Mouse (Mus musculus): ENCODE measurements around the gene Cwc22. TPM values are rescaled to one million over a fixed set of nuclear protein-coding genes. Genes with fewer than 3 reads are reported as not detected.

Gene Cwc22
- polyA plus RNA-seq, 1 experiment, result 4.9 TPM

DNA sequence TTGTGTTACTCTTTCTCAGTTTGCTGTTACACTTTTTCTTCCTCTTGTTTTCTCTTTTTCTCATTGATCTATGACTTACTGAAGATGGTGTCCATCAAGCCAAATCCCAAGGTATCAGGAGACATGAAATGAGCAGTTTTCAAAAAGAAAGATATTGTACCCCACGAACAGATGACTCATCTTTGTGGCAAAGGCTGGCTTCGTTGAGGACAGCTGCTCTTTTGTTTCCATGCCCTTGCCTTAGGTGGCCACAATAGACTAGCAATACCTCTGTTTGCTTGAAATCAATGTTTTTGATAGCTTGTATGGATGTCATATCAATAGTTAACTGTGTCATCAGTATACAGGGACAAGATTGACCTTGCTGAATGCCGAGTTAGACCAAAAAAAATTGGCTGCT, 71.5 kb downstream of the Cwc22 start:
- H3K4me1 ChIP-seq (ENCODE audit: control insufficient read depth), result no peaks in the 10 kb centered on the region
- TF ChIP-seq TAL1 (IDR thresholded peaks at IDR 0.05; ENCODE audit: low read length) (no peak), GATA1 (IDR thresholded peaks at IDR 0.05; ENCODE audit: low read length) (no peak)
- H3K9me3 ChIP-seq (ENCODE audit: control insufficient read depth, low read length), result no peaks in the 10 kb centered on the region
- no peaks in the 10 kb centered on the region for H3K36me3 ChIP-seq (ENCODE audit: control insufficient read depth)
- no peak overlapping the region for H3K4me3 ChIP-seq (replicated peaks)
- no peaks in the 10 kb centered on the region for H3K27me3 ChIP-seq (ENCODE audit: control insufficient read depth)

- H3K4me1 ChIP-seq (ENCODE audit: control insufficient read depth), result no peaks in the 10 kb centered on the region
- no peaks in the 10 kb centered on the region for H3K36me3 ChIP-seq (ENCODE audit: control insufficient read depth)
- TF ChIP-seq TAL1 (IDR thresholded peaks at IDR 0.05; ENCODE audit: low read length), result no peak
- TF ChIP-seq GATA1 (IDR thresholded peaks at IDR 0.05; ENCODE audit: low read length), result no peak
- H3K27me3 ChIP-seq (ENCODE audit: control insufficient read depth), result no peaks in the 10 kb centered on the region
- no peaks in the 10 kb centered on the region for H3K9me3 ChIP-seq (ENCODE audit: control insufficient read depth, low read length)
- H3K4me3 ChIP-seq (replicated peaks), result no peak overlapping the region
Observed at GRCm38 (mm10) chr2:77873806-77874205, 72.4 kb downstream of the Cwc22 start.

GRCm38 (mm10) chr2:77872676-77873075, 73.5 kb downstream of the Cwc22 start:
- no peaks in the 10 kb centered on the region for H3K27me3 ChIP-seq (ENCODE audit: control insufficient read depth)
- H3K36me3 ChIP-seq (ENCODE audit: control insufficient read depth), result no peaks in the 10 kb centered on the region
- no peaks in the 10 kb centered on the region for H3K4me1 ChIP-seq (ENCODE audit: control insufficient read depth)
- no peaks in the 10 kb centered on the region for H3K9me3 ChIP-seq (ENCODE audit: control insufficient read depth, low read length)
- no peak overlapping the region for H3K4me3 ChIP-seq (replicated peaks)
- no peak for TF ChIP-seq GATA1 (IDR thresholded peaks at IDR 0.05; ENCODE audit: low read length)
- TF ChIP-seq TAL1 (IDR thresholded peaks at IDR 0.05; ENCODE audit: low read length), result no peak

- no peak overlapping the region for H3K4me3 ChIP-seq (replicated peaks)
- no peaks in the 10 kb centered on the region for H3K4me1 ChIP-seq (ENCODE audit: control insufficient read depth)
- TF ChIP-seq GATA1 (IDR thresholded peaks at IDR 0.05; ENCODE audit: low read length) (no peak), TAL1 (IDR thresholded peaks at IDR 0.05; ENCODE audit: low read length) (no peak)
- no peaks in the 10 kb centered on the region for H3K27me3 ChIP-seq (ENCODE audit: control insufficient read depth)
- no peaks in the 10 kb centered on the region for H3K9me3 ChIP-seq (ENCODE audit: control insufficient read depth, low read length)
- no peaks in the 10 kb centered on the region for H3K36me3 ChIP-seq (ENCODE audit: control insufficient read depth)
Observed at GRCm38 (mm10) chr2:77871146-77871545, 75.0 kb downstream of the Cwc22 start.

GRCm38 (mm10) chr2:77869729-77870280, 76.4 kb downstream of the Cwc22 start:
- Histone ChIP-seq H3K4me3 (replicated peaks) (no peak overlapping the region), H3K9me3 (ENCODE audit: control insufficient read depth, low read length) (no peaks in the 10 kb centered on the region; the same call in 1 of the 2 replicates), H3K36me3 (ENCODE audit: control insufficient read depth) (no peaks in the 10 kb centered on the region), H3K4me1 (ENCODE audit: control insufficient read depth) (no peaks in the 10 kb centered on the region), H3K27me3 (ENCODE audit: control insufficient read depth) (no peaks in the 10 kb centered on the region)
- TF ChIP-seq GATA1 (IDR thresholded peaks at IDR 0.05; ENCODE audit: low read length) (peak; percentile 18; the same call in 1 of the 2 replicates), TAL1 (IDR thresholded peaks at IDR 0.05; ENCODE audit: low read length) (no peak; the same call in 1 of the 3 replicates)

DNA sequence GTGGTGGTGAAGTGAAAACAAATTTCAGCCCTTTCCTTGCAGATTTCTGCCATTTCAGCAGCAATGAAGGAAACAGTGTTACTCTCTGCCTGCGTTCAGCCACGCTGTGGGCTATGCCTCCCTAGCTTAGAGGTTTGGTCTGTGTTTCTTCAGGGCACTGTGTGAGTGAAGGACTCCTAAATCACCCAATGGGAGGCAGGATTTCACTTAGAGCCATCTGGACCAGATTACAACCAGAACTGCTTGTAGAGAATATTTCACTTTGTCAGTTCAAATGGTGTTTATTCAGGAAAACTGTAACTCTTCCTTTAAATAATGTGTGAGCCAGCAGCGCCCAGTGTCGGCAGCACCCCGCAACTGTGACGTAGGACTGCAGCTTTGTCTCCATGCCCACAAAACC, 82.2 kb downstream of the Cwc22 start:
- Histone ChIP-seq H3K4me3 (replicated peaks) (no peak overlapping the region), H3K36me3 (ENCODE audit: control insufficient read depth) (no peaks in the 10 kb centered on the region), H3K27me3 (ENCODE audit: control insufficient read depth) (no peaks in the 10 kb centered on the region), H3K4me1 (ENCODE audit: control insufficient read depth) (no peaks in the 10 kb centered on the region), H3K9me3 (ENCODE audit: control insufficient read depth, low read length) (peaks cover 13% of the 10 kb centered on the region)
- TF ChIP-seq TAL1 (IDR thresholded peaks at IDR 0.05; ENCODE audit: low read length), result no peak

GRCm38 (mm10) chr2:77863522-77863921, 82.7 kb downstream of the Cwc22 start:
- no peaks in the 10 kb centered on the region for H3K27me3 ChIP-seq (ENCODE audit: control insufficient read depth)
- no peak for TF ChIP-seq TAL1 (IDR thresholded peaks at IDR 0.05; ENCODE audit: low read length)
- no peak for TF ChIP-seq GATA1 (IDR thresholded peaks at IDR 0.05; ENCODE audit: low read length)
- H3K4me3 ChIP-seq (replicated peaks), result no peak overlapping the region
- peaks cover 13% of the 10 kb centered on the region for H3K9me3 ChIP-seq (ENCODE audit: control insufficient read depth, low read length)
- H3K4me1 ChIP-seq (ENCODE audit: control insufficient read depth), result no peaks in the 10 kb centered on the region
- H3K36me3 ChIP-seq (ENCODE audit: control insufficient read depth), result no peaks in the 10 kb centered on the region

DNA sequence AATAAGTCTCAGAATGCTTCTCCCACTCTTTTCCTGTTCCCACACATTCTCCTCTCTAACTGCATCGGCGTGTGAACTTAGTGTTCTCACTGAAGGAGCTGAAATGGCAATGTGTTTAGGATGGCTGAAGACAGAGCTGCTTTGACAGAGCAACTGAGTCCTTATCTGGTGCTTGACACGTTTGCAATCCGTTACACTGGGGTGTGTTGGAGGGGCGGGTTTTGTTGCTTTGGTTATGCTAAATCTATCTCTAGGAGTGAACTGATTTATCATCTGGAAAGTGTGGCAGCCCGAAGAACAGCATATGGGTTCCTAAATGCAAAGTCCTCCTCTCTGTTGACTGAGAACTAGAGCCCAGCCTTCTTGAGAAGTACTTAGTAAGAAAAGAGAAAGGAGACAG, 104.7 kb downstream of the Cwc22 start:
- Histone ChIP-seq H3K9me3 (ENCODE audit: control insufficient read depth, low read length) (no peaks in the 10 kb centered on the region; the same call in 1 of the 2 replicates), H3K4me1 (ENCODE audit: control insufficient read depth) (no peaks in the 10 kb centered on the region), H3K4me3 (replicated peaks) (no peak overlapping the region), H3K27me3 (ENCODE audit: control insufficient read depth) (no peaks in the 10 kb centered on the region), H3K36me3 (ENCODE audit: control insufficient read depth) (no peaks in the 10 kb centered on the region)
- TF ChIP-seq GATA1 (IDR thresholded peaks at IDR 0.05; ENCODE audit: low read length) (no peak), TAL1 (IDR thresholded peaks at IDR 0.05; ENCODE audit: low read length) (no peak)

DNA sequence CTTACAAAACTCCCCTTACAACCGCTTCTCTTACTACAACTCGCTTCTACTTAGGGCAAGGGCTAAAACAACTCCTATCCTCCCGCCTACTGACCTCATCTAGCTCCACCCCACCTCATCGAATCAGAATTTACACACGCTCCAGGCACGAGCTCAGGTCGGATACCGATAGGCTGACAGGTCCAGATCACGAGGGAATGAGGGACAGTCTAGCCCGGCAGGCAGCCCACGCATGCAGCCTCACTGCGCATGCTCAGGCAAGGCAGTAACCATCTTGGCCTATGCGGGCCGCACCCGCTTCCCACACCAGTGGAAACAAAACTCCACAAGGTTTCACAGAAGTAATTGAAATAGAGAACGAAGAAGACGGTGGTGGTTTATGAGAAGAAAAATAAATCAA, 106.6 kb downstream of the Cwc22 start:
- no peaks in the 10 kb centered on the region for H3K27me3 ChIP-seq (ENCODE audit: control insufficient read depth)
- no peak for TF ChIP-seq GATA1 (IDR thresholded peaks at IDR 0.05; ENCODE audit: low read length)
- no peak for TF ChIP-seq TAL1 (IDR thresholded peaks at IDR 0.05; ENCODE audit: low read length)

DNA sequence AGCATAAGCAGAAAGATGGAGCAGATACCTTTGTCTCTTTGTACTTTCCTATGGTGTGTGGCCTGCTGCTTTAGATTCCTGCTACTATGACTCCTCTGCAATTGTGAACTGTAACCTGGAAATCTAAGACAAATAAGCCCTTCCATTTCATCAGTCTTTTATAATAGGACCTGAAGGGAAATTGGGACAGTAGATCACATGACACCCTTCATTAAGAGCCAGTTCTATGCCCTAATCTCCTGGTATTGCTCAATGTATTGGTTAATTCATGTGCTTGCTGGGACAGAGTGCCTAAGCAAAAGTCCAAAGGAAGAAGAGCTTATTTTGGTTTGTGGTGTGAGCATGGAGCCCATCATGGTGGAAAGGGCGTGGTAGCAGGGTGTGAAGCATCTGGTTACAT, 107.5 kb downstream of the Cwc22 start:
- no peaks in the 10 kb centered on the region; the same call in 1 of the 2 replicates for H3K9me3 ChIP-seq (ENCODE audit: control insufficient read depth, low read length)
- TF ChIP-seq GATA1 (IDR thresholded peaks at IDR 0.05; ENCODE audit: low read length) (no peak), TAL1 (IDR thresholded peaks at IDR 0.05; ENCODE audit: low read length) (no peak)

More for the DNA sequence above, 106.6 kb downstream of the Cwc22 start:
- no peak overlapping the region for H3K4me3 ChIP-seq (replicated peaks)
- no peaks in the 10 kb centered on the region for H3K4me1 ChIP-seq (ENCODE audit: control insufficient read depth)
- no peaks in the 10 kb centered on the region for H3K36me3 ChIP-seq (ENCODE audit: control insufficient read depth)
- H3K9me3 ChIP-seq (ENCODE audit: control insufficient read depth, low read length), result no peaks in the 10 kb centered on the region; the same call in 1 of the 2 replicates

More for the DNA sequence above, 107.5 kb downstream of the Cwc22 start:
- Histone ChIP-seq H3K36me3 (ENCODE audit: control insufficient read depth) (no peaks in the 10 kb centered on the region), H3K4me1 (ENCODE audit: control insufficient read depth) (no peaks in the 10 kb centered on the region), H3K27me3 (ENCODE audit: control insufficient read depth) (no peaks in the 10 kb centered on the region), H3K4me3 (replicated peaks) (no peak overlapping the region)

All from erythroblast, embryonic 14.5 days (primary cell).